Mouse (Mus musculus) telencephalon, adult 2 months (tissue): Measurements from ENCODE around the gene Mus81.
"Not testable (repeated sequence)": the region's sequence is repeated elsewhere in the genome, so short reads cannot be mapped to it uniquely, and the experiment has no call there.

ENCODE experiments used
- DNase-seq: peaks from one replicate; pipeline ENCODE4 v3.0.0-alpha.2; 2011; ENCODE audit warnings: low read depth, low spot score

The Mus81 gene

GRCm38 (mm10) chr19:5487768-5488550, at the start of gene Mus81:
TSS of gene Mus81 (minus strand) at chr19:5488402.
- DNase-seq: peak; percentile 95

GRCm38 (mm10) chr19:5532520-5532919, 44.3 kb upstream of the Mus81 start:
- DNase-seq: no peak

GRCm38 (mm10) chr19:5530138-5530524, 41.9 kb upstream of the Mus81 start:
- DNase-seq: no peak

- DNase-seq: peak; percentile 45
Observed at GRCm38 (mm10) chr19:5529325-5530137, 41.3 kb upstream of the Mus81 start.

- DNase-seq: no peak
Observed at GRCm38 (mm10) chr19:5525204-5525603, 37.0 kb upstream of the Mus81 start.

- no peak for DNase-seq
Observed at GRCm38 (mm10) chr19:5518721-5519120, 30.5 kb upstream of the Mus81 start.

GRCm38 (mm10) chr19:5516906-5517505, 28.8 kb upstream of the Mus81 start:
- DNase-seq: peak; percentile 41

GRCm38 (mm10) chr19:5515840-5516777, 27.9 kb upstream of the Mus81 start:
- DNase-seq: no peak

GRCm38 (mm10) chr19:5513005-5513349, 24.8 kb upstream of the Mus81 start:
- DNase-seq: no peak

GRCm38 (mm10) chr19:5512091-5513004, 24.1 kb upstream of the Mus81 start:
- DNase-seq: no peak

GRCm38 (mm10) chr19:5511074-5511632, 23.0 kb upstream of the Mus81 start:
- no peak for DNase-seq

- DNase-seq: peak; percentile 100
Observed at GRCm38 (mm10) chr19:5510031-5511026, 22.1 kb upstream of the Mus81 start, which contains the start of gene Snx32. TSS of gene Snx32 (minus strand) at chr19:5510538.

GRCm38 (mm10) chr19:5503687-5504086, 15.5 kb upstream of the Mus81 start, which contains the start of gene 1700020D05Rik:
TSS of gene 1700020D05Rik (minus strand) at chr19:5503787.
- no peak for DNase-seq

GRCm38 (mm10) chr19:5500330-5500875, 12.2 kb upstream of the Mus81 start:
- DNase-seq: no peak

GRCm38 (mm10) chr19:5496052-5496370, 7.8 kb upstream of the Mus81 start:
- no peak for DNase-seq

- DNase-seq: no peak
Observed at GRCm38 (mm10) chr19:5495353-5496051, 7.3 kb upstream of the Mus81 start.

GRCm38 (mm10) chr19:5494314-5494713, 6.1 kb upstream of the Mus81 start:
- DNase-seq: no peak

GRCm38 (mm10) chr19:5493301-5493721, 5.1 kb upstream of the Mus81 start:
- DNase-seq: not testable (repeated sequence)
